Mouse (Mus musculus) midbrain, embryonic 10.5 days (tissue): ENCODE measurements around the gene Nip7. TPM values are rescaled to one million over a fixed set of nuclear protein-coding genes. Genes with fewer than 3 reads are reported as not detected.
A peak's percentile ranks its signal among the peaks of the same experiment; 100 is the strongest.

Source experiments
- DNase-seq: peaks from one replicate; pipeline ENCODE4 v3.0.0-alpha.2; 2017; ENCODE audit warnings: low spot score
- H3K27ac ChIP-seq: fragments of 300-500 bp; sonication (generic); replicated peaks from 2 replicates; pipeline ENCODE4 v1.5.1; 2016; ENCODE audit warnings: mild to moderate bottlenecking
- H3K27me3 ChIP-seq: fragments of 300-500 bp; sonication (generic); 2 replicates; pipeline ENCODE4 v1.6.1; 2016; ENCODE audit warnings: low read depth, mild to moderate bottlenecking; ENCODE audit not compliant: poor library complexity, severe bottlenecking
- H3K36me3 ChIP-seq: fragments of 300-500 bp; sonication (generic); 2 replicates; pipeline ENCODE4 v1.6.1; 2016; ENCODE audit warnings: mild to moderate bottlenecking, moderate library complexity
- H3K4me1 ChIP-seq: fragments of 300-500 bp; sonication (generic); 2 replicates; pipeline ENCODE4 v1.6.1; 2016
- H3K4me3 ChIP-seq: fragments of 300-500 bp; sonication (generic); 2 replicates; pipeline ENCODE4 v1.5.1; 2016; ENCODE audit warnings: mild to moderate bottlenecking, moderate library complexity
- H3K9me3 ChIP-seq: fragments of 300-500 bp; sonication (generic); replicated peaks from 2 replicates; pipeline ENCODE4 v1.6.1; 2016; ENCODE audit warnings: mild to moderate bottlenecking
- WGBS: fragments of 180-500 bp; shearing (Covaris S2); methylation state at CpG from one replicate; pipeline ENCODE4 v1.1.7; 2016; 5-methylcytosine and 5-hydroxymethylcytosine counted together
- polyA plus RNA-seq: library from polyadenylated mRNA; unstranded; fragments of >200 nt; fragmentation: Nextera tagmentation; extraction: Ambion mirVana; gene quantifications from 2 replicates; pipeline ENCODE4 v1.2.1, GENCODE M21; 2016

Gene Nip7
- polyA plus RNA-seq, 1 experiment from 2014 or later: 125 TPM

GRCm38 (mm10) chr8:107040632-107041031 is 16.0 kb upstream of the Nip7 start:
- 89% methylated on average over 7 of the region's 7 CpGs for WGBS
- Histone ChIP-seq H3K36me3 (peaks cover 85% of the 10 kb centered on the region), H3K4me1 (no peaks in the 10 kb centered on the region)

GRCm38 (mm10) chr8:107045478-107045877 is 11.2 kb upstream of the Nip7 start:
- Histone ChIP-seq H3K27ac (no peak overlapping the region), H3K9me3 (no peaks in the 10 kb centered on the region), H3K4me1 (peaks cover 26% of the 10 kb centered on the region), H3K4me3 (no peak overlapping the region), H3K36me3 (peaks cover 88% of the 10 kb centered on the region), H3K27me3 (no peaks in the 10 kb centered on the region)
- DNase-seq: no peak
- 92% methylated on average over 6 of the region's 6 CpGs for WGBS

More at GRCm38 (mm10) chr8:107040632-107041031, 16.0 kb upstream of the Nip7 start:
- Histone ChIP-seq H3K27me3 (no peaks in the 10 kb centered on the region), H3K9me3 (no peaks in the 10 kb centered on the region), H3K4me3 (no peak overlapping the region), H3K27ac (no peak overlapping the region)
- no peak for DNase-seq

GRCm38 (mm10) chr8:107046976-107047375 is 9.7 kb upstream of the Nip7 start:
- H3K36me3 ChIP-seq: peaks cover 88% of the 10 kb centered on the region
- H3K4me1 ChIP-seq: peaks cover 26% of the 10 kb centered on the region
- DNase-seq: no peak
- H3K27ac ChIP-seq: no peak overlapping the region
- H3K9me3 ChIP-seq: no peaks in the 10 kb centered on the region
- WGBS: 92% methylated on average over 5 of the region's 5 CpGs
- no peaks in the 10 kb centered on the region for H3K27me3 ChIP-seq
- peak overlapping the region; percentile 75 for H3K4me3 ChIP-seq

GRCm38 (mm10) chr8:107048061-107048941 is 8.4 kb upstream of the Nip7 start, which contains the start of gene Pdf:
TSS of gene Pdf (minus strand) at chr8:107048614.
- no peaks in the 10 kb centered on the region for H3K27me3 ChIP-seq

GRCm38 (mm10) chr8:107049480-107049879 is 7.2 kb upstream of the Nip7 start:
- H3K4me3 ChIP-seq: peak overlapping the region; percentile 75; the same call in 1 of the 2 replicates
- 92% methylated on average over 4 of the region's 4 CpGs for WGBS
- H3K4me1 ChIP-seq: peaks cover 26% of the 10 kb centered on the region
- H3K27me3 ChIP-seq: no peaks in the 10 kb centered on the region
- H3K27ac ChIP-seq: no peak overlapping the region
- DNase-seq: no peak
- peaks cover 88% of the 10 kb centered on the region for H3K36me3 ChIP-seq
- no peaks in the 10 kb centered on the region for H3K9me3 ChIP-seq

More at GRCm38 (mm10) chr8:107048061-107048941, 8.4 kb upstream of the Nip7 start, which contains the start of gene Pdf:
- WGBS: under 1% methylated on average over 87 of the region's 87 CpGs
- H3K4me1 ChIP-seq: peaks cover 26% of the 10 kb centered on the region
- H3K4me3 ChIP-seq: peak within 1 kb of the TSS; percentile 75
- no peaks in the 10 kb centered on the region for H3K9me3 ChIP-seq
- DNase-seq: peak; percentile 79
- peak within 1 kb of the TSS; percentile 89 for H3K27ac ChIP-seq
- H3K36me3 ChIP-seq: peaks cover 88% of the 10 kb centered on the region

- H3K9me3 ChIP-seq: no peaks in the 10 kb centered on the region
- DNase-seq: no peak
- no peaks in the 10 kb centered on the region for H3K27me3 ChIP-seq
- WGBS: 95% methylated on average over 8 of the region's 8 CpGs
- peaks cover 35% of the 10 kb centered on the region for H3K4me1 ChIP-seq
- H3K4me3 ChIP-seq: no peak overlapping the region
- peaks cover 71% of the 10 kb centered on the region for H3K36me3 ChIP-seq
- H3K27ac ChIP-seq: no peak overlapping the region
Observed at GRCm38 (mm10) chr8:107052046-107052445, 4.6 kb upstream of the Nip7 start.

GRCm38 (mm10) chr8:107056973-107057369 is 294 bp downstream of the Nip7 start:
- Histone ChIP-seq H3K9me3 (no peaks in the 10 kb centered on the region), H3K4me3 (peak overlapping the region; percentile 86), H3K27ac (peak overlapping the region; percentile 76), H3K27me3 (no peaks in the 10 kb centered on the region), H3K4me1 (peaks cover 22% of the 10 kb centered on the region), H3K36me3 (peaks cover 63% of the 10 kb centered on the region)
- DNase-seq: no peak
- WGBS: 1% methylated on average over 33 of the region's 33 CpGs

GRCm38 (mm10) chr8:107062613-107063012 is 5.9 kb downstream of the Nip7 start:
- DNase-seq: no peak
- Histone ChIP-seq H3K27me3 (no peaks in the 10 kb centered on the region), H3K36me3 (peaks cover 30% of the 10 kb centered on the region), H3K4me1 (peaks cover 5% of the 10 kb centered on the region), H3K9me3 (no peaks in the 10 kb centered on the region), H3K27ac (no peak overlapping the region), H3K4me3 (no peak overlapping the region)
- 90% methylated on average over 1 of the region's 1 CpGs for WGBS

GRCm38 (mm10) chr8:107065511-107066496 is 9.1 kb downstream of the Nip7 start, which contains the start of gene Tmed6:
TSS of gene Tmed6 (minus strand) at chr8:107065644.
- no peak within 1 kb of the TSS for H3K4me3 ChIP-seq
- no peak for DNase-seq
- no peaks in the 10 kb centered on the region for H3K27me3 ChIP-seq
- WGBS: 68% methylated on average over 17 of the region's 17 CpGs
- no peaks in the 10 kb centered on the region for H3K4me1 ChIP-seq
- no peak within 1 kb of the TSS for H3K27ac ChIP-seq
- H3K9me3 ChIP-seq: no peaks in the 10 kb centered on the region
- H3K36me3 ChIP-seq: peaks cover 27% of the 10 kb centered on the region

- Histone ChIP-seq H3K9me3 (no peaks in the 10 kb centered on the region), H3K27me3 (no peaks in the 10 kb centered on the region), H3K4me1 (no peaks in the 10 kb centered on the region), H3K36me3 (peaks cover 99% of the 10 kb centered on the region), H3K27ac (no peak overlapping the region), H3K4me3 (no peak overlapping the region)
- DNase-seq: no peak
- 89% methylated on average over 4 of the region's 4 CpGs for WGBS
Observed at GRCm38 (mm10) chr8:107073706-107074105, 17.0 kb downstream of the Nip7 start.

GRCm38 (mm10) chr8:107074128-107074527 is 17.5 kb downstream of the Nip7 start:
- Histone ChIP-seq H3K27ac (no peak overlapping the region), H3K4me1 (no peaks in the 10 kb centered on the region), H3K9me3 (no peaks in the 10 kb centered on the region), H3K4me3 (no peak overlapping the region), H3K36me3 (peaks cover 99% of the 10 kb centered on the region), H3K27me3 (no peaks in the 10 kb centered on the region)
- no peak for DNase-seq
- WGBS: 95% methylated on average over 1 of the region's 1 CpGs

- no peaks in the 10 kb centered on the region for H3K27me3 ChIP-seq
- 92% methylated on average over 7 of the region's 7 CpGs for WGBS
- H3K4me1 ChIP-seq: no peaks in the 10 kb centered on the region
- no peak overlapping the region for H3K4me3 ChIP-seq
- peaks cover 99% of the 10 kb centered on the region for H3K36me3 ChIP-seq
- H3K9me3 ChIP-seq: no peaks in the 10 kb centered on the region
- no peak for DNase-seq
- no peak overlapping the region for H3K27ac ChIP-seq
Observed at GRCm38 (mm10) chr8:107076239-107076888, 19.7 kb downstream of the Nip7 start.
